ENCODE assay signal across 11 mouse cellular contexts in genomic region chr1:90906357-90906756, GRCm38 (mm10). TPM values are rescaled to one million over a fixed set of nuclear protein-coding genes. Genes with fewer than 3 reads are reported as not detected.
DNase-seq lines count a peak whose midpoint lies in the region; ATAC-seq and TF ChIP-seq lines count a peak whose summit lies in the region.
"Had no signal": no experiment of that assay in that cellular context is flagged by ENCODE, and none has a peak within 500 bp of the region (broad histone marks: within the 10 kb centered on the region; RNA-seq: fewer than 3 reads in every experiment).

No protein-coding gene starts in this region.

- no peak overlapping the region for H3K4me2 ChIP-seq in intestine, embryonic 14.5 days (ENCODE audit: low read length)
- H3K4me2 ChIP-seq in intestine, embryonic 15.5 days (replicated peaks) = no peak overlapping the region
- H3K4me2 ChIP-seq: embryonic facial prominence, embryonic 15.5 days had no signal

- H3K27ac ChIP-seq in intestine, embryonic 14.5 days (ENCODE audit: low read depth) = no peak overlapping the region
- no peak overlapping the region for H3K27ac ChIP-seq in intestine, embryonic 15.5 days
- no peak overlapping the region for H3K27ac ChIP-seq in bone marrow, adult 2 months (ENCODE audit: control insufficient read depth, insufficient read depth, low read depth, low read length, poor library complexity)
- H3K27ac ChIP-seq: embryonic facial prominence, embryonic 15.5 days had no signal

- no peak for ATAC-seq in intestine, embryonic 14.5 days (replicated peaks; ENCODE audit: low FRiP score, low TSS enrichment, low read depth)
- no peak for ATAC-seq in intestine, embryonic 15.5 days
- ATAC-seq in megakaryocyte-erythroid progenitor cell, adult 5-6 weeks (replicated peaks; ENCODE audit: low FRiP score, low TSS enrichment, poor library complexity, severe bottlenecking) = peak; percentile 79

- peak; percentile 61 for TF ChIP-seq CTCF in bone marrow, adult 2 months (IDR thresholded peaks at IDR 0.05; ENCODE audit: control insufficient read depth, insufficient read depth, low read length)

- TF ChIP-seq POLR2A in bone marrow, adult 2 months (IDR thresholded peaks at IDR 0.05; ENCODE audit: borderline replicate concordance, control insufficient read depth, low read depth, low read length) = no peak

- no peaks in the 10 kb centered on the region for H3K36me3 ChIP-seq in intestine, embryonic 14.5 days (ENCODE audit: control insufficient read depth, insufficient read depth, low read length)
- no peaks in the 10 kb centered on the region for H3K36me3 ChIP-seq in intestine, embryonic 15.5 days
- H3K36me3 ChIP-seq: embryonic facial prominence, embryonic 15.5 days had no signal

- no peaks in the 10 kb centered on the region for H3K27me3 ChIP-seq in intestine, embryonic 14.5 days (replicated peaks; ENCODE audit: control insufficient read depth, insufficient read depth, low read length)
- no peaks in the 10 kb centered on the region for H3K27me3 ChIP-seq in intestine, embryonic 15.5 days (replicated peaks)
- H3K27me3 ChIP-seq: embryonic facial prominence, embryonic 15.5 days had no signal

- no peak overlapping the region for H3K9ac ChIP-seq in intestine, embryonic 14.5 days (ENCODE audit: low read length)
- no peak overlapping the region for H3K9ac ChIP-seq in intestine, embryonic 15.5 days
- H3K9ac ChIP-seq: embryonic facial prominence, embryonic 15.5 days had no signal

- peak; percentile 69 for DNase-seq in intestine, embryonic 14.5 days (ENCODE audit: low spot score)
- DNase-seq in CD4-positive helper T cell, adult 2 months (ENCODE audit: low read depth, low spot score) = peak; percentile 16
- DNase-seq in forelimb bud, embryonic 11.5 days (ENCODE audit: low read depth, low spot score) = peak; percentile 48
- peak; percentile 69 for DNase-seq in layer of hippocampus, adult 11-12 months (ENCODE audit: low spot score)
- no peak for DNase-seq in T-cell, adult 2 months (ENCODE audit: low spot score)

- WGBS in intestine, embryonic 14.5 days = 22% methylated on average over 2 of the region's 2 CpGs
- 33% methylated on average over 2 of the region's 2 CpGs for WGBS in intestine, embryonic 15.5 days
- 9% methylated on average over 2 of the region's 2 CpGs for WGBS in bone marrow, adult 2 months

- H3K9me3 ChIP-seq in intestine, embryonic 14.5 days (ENCODE audit: control insufficient read depth, low read length) = no peaks in the 10 kb centered on the region
- H3K9me3 ChIP-seq in intestine, embryonic 15.5 days = no peaks in the 10 kb centered on the region
- H3K9me3 ChIP-seq: embryonic facial prominence, embryonic 15.5 days had no signal

- peaks cover 38% of the 10 kb centered on the region for H3K4me1 ChIP-seq in intestine, embryonic 14.5 days (replicated peaks; ENCODE audit: control insufficient read depth, insufficient read depth, low read length)
- peaks cover 47% of the 10 kb centered on the region for H3K4me1 ChIP-seq in intestine, embryonic 15.5 days (replicated peaks)
- no peaks in the 10 kb centered on the region for H3K4me1 ChIP-seq in bone marrow, adult 2 months (ENCODE audit: control insufficient read depth, insufficient read depth, low read length)

- no peak overlapping the region for H3K4me3 ChIP-seq in intestine, embryonic 14.5 days (ENCODE audit: low read depth, low read length)
- no peak overlapping the region for H3K4me3 ChIP-seq in intestine, embryonic 15.5 days (replicated peaks)
- H3K4me3 ChIP-seq in bone marrow, adult 2 months (replicated peaks; ENCODE audit: control insufficient read depth, low read depth, low read length) = no peak overlapping the region
- H3K4me3 ChIP-seq: embryonic facial prominence, embryonic 15.5 days had no signal

RNA-seq across cellular contexts. Expression of gene Mlph, which starts 8.5 kb away (rescaled TPM):
- polyA plus RNA-seq in intestine, embryonic 14.5 days (2014; fragmentation: Nextera tagmentation; extraction: Ambion mirVana) = 0.60 and 0.96 TPM in 2 replicates
- 0.85 and 1.6 TPM in 2 replicates for polyA plus RNA-seq in intestine, embryonic 15.5 days (2015; fragmentation: Nextera tagmentation; extraction: Ambion mirVana)
- polyA plus RNA-seq in bone marrow, adult 2 months (2011; ENCODE audit: insufficient read depth, insufficient read length, low replicate concordance, missing spikeins) = 0.57 TPM in 1 of 2 replicates, not detected in the other
- not detected in 2 replicates for total RNA-seq in megakaryocyte-erythroid progenitor cell, adult 5-6 weeks (2014; fragmentation: Nextera tagmentation)
- total RNA-seq in megakaryocyte-erythroid progenitor cell, adult 5-6 weeks (2017) = 0.11 TPM in 1 of 2 replicates, not detected in the other

RNA-seq across cellular contexts. Expression of gene Prlh, which starts 46.6 kb away (rescaled TPM):
- not detected in 2 replicates for polyA plus RNA-seq in intestine, embryonic 14.5 days (2014; fragmentation: Nextera tagmentation; extraction: Ambion mirVana)
- not detected in 2 replicates for polyA plus RNA-seq in intestine, embryonic 15.5 days (2015; fragmentation: Nextera tagmentation; extraction: Ambion mirVana)
- not detected in 2 replicates for polyA plus RNA-seq in bone marrow, adult 2 months (2011; ENCODE audit: insufficient read depth, insufficient read length, low replicate concordance, missing spikeins)
- not detected in 2 replicates for total RNA-seq in megakaryocyte-erythroid progenitor cell, adult 5-6 weeks (2014; fragmentation: Nextera tagmentation)
- total RNA-seq in megakaryocyte-erythroid progenitor cell, adult 5-6 weeks (2017) = not detected in 2 replicates
- polyA plus RNA-seq: embryonic facial prominence, embryonic 15.5 days; liver, embryonic 16.5 days; stomach, embryonic 16.5 days had no signal
